Mouse (Mus musculus) lung, postnatal 0 days (tissue): ENCODE results near the gene Trp53rkb.

Experiments
- CTCF ChIP-seq: IDR thresholded peaks from 2 replicates; pipeline ENCODE4 v1.5.1; 2016; ENCODE audit warnings: antibody characterized with exemption, mild to moderate bottlenecking
- EP300 ChIP-seq: IDR thresholded peaks from 2 replicates; pipeline ENCODE4 v1.6.1; 2016; ENCODE audit warnings: antibody characterized with exemption, mild to moderate bottlenecking, control low read depth

GRCm38 (mm10) chr2:166834091-166834490, 41.8 kb downstream of the Trp53rkb start:
- TF ChIP-seq EP300 (no peak), CTCF (no peak)
